Mouse (Mus musculus) kidney, postnatal 36 days (tissue): ENCODE data around the gene Gmppa.
A peak's percentile ranks its signal among the peaks of the same experiment; 100 is the strongest.

ENCODE experiments used
- DNase-seq, 2 experiments: peaks; one replicate each; pipeline ENCODE4 v3.0.0; 2021 to 2022; ENCODE audit warnings: mixed read lengths in 2 of 2

Gmppa gene

GRCm38 (mm10) chr1:75423780-75424390, 11.8 kb upstream of the Gmppa start:
- no peak for DNase-seq

- DNase-seq: peak; percentile 26 to 71
Observed at GRCm38 (mm10) chr1:75425796-75426471, 9.8 kb upstream of the Gmppa start.

GRCm38 (mm10) chr1:75438782-75439181, 3.1 kb downstream of the Gmppa start:
- DNase-seq: no peak

- no peak for DNase-seq
Observed at GRCm38 (mm10) chr1:75440661-75441060, 4.9 kb downstream of the Gmppa start.

- no peak for DNase-seq
Observed at GRCm38 (mm10) chr1:75441471-75441996, 5.8 kb downstream of the Gmppa start.

GRCm38 (mm10) chr1:75442171-75442570, 6.4 kb downstream of the Gmppa start:
- no peak for DNase-seq

- no peak for DNase-seq
Observed at GRCm38 (mm10) chr1:75442811-75443210, 7.1 kb downstream of the Gmppa start.

- DNase-seq: no peak
Observed at GRCm38 (mm10) chr1:75443247-75444024, 7.7 kb downstream of the Gmppa start.

GRCm38 (mm10) chr1:75444208-75444607, 8.5 kb downstream of the Gmppa start:
- DNase-seq: no peak

- no peak for DNase-seq
Observed at GRCm38 (mm10) chr1:75445141-75445701, 9.5 kb downstream of the Gmppa start.

GRCm38 (mm10) chr1:75445751-75446611, 10.3 kb downstream of the Gmppa start:
- peak; percentile 57 to 87 for DNase-seq

GRCm38 (mm10) chr1:75446656-75447055, 10.9 kb downstream of the Gmppa start:
- no peak for DNase-seq

GRCm38 (mm10) chr1:75447265-75448051, 11.7 kb downstream of the Gmppa start:
- no peak for DNase-seq

- no peak for DNase-seq
Observed at GRCm38 (mm10) chr1:75448052-75448431, 12.3 kb downstream of the Gmppa start.

GRCm38 (mm10) chr1:75448937-75449336, 13.2 kb downstream of the Gmppa start:
- DNase-seq: no peak

- DNase-seq: no peak
Observed at GRCm38 (mm10) chr1:75449377-75450135, 13.8 kb downstream of the Gmppa start.

- DNase-seq: no peak
Observed at GRCm38 (mm10) chr1:75450314-75451005, 14.7 kb downstream of the Gmppa start, which contains the start of gene Asic4. Gene Asic4 (plus strand): TSS chr1:75450436.

GRCm38 (mm10) chr1:75451900-75452299, 16.2 kb downstream of the Gmppa start:
- no peak for DNase-seq

GRCm38 (mm10) chr1:75455433-75455832, 19.7 kb downstream of the Gmppa start:
- no peak for DNase-seq

- DNase-seq: no peak
Observed at GRCm38 (mm10) chr1:75455948-75456347, 20.2 kb downstream of the Gmppa start.
